Mouse (Mus musculus): ENCODE results near the gene Mpv17l2. TPM values are rescaled to one million over a fixed set of nuclear protein-coding genes. Genes with fewer than 3 reads are reported as not detected.

Gene Mpv17l2
- total RNA-seq, 1 experiment from 2014 or later: 10.6 TPM

- peak; percentile 93 for ATAC-seq (replicated peaks; ENCODE audit: low read depth, poor library complexity, severe bottlenecking)
These were observed 6.5 kb downstream of the Mpv17l2 start, which contains the start of gene Rab3a for GRCm38 (mm10) chr8:70754043-70754870. TSS of gene Rab3a (plus strand) at chr8:70754679.

GRCm38 (mm10) chr8:70753151-70753550 lies 7.6 kb downstream of the Mpv17l2 start:
- ATAC-seq (replicated peaks; ENCODE audit: low read depth, poor library complexity, severe bottlenecking): no peak

DNA sequence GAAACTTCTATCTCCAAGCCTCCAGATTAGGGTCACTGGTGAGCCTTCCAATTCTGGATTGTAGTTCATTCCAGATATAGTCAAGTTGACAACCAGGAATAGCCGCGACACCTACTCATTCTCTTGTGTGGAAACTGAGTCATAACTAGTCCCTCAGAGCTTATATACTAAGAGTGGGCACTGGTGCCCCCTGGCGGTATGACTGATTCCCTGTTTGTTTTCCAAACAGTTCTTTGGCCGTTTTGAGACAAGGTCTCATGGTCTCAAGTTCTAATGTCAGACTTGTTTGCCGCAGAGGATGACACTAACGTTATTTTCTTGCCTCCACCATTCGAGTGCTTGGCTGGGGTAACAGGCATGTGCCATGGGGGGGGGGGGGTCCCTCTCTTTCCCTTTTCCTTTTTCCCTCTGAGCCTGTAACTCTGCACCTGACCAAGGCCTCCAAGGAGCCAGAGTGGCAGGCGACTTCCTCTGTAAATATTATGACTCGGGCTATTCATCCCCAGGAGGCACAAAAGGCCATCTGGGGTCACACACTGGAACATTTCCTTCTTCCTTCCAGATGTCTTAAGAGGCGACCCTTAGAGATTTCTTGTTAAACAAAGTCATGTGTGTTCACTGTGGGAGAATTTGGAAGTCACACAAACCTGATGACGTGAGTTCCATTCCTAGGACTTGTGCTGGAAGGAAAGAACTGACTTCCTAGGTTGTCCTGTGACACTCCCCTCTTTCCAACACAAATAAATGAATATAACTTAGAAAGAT lies 8.6 kb downstream of the Mpv17l2 start:
- ATAC-seq (replicated peaks; ENCODE audit: low read depth, poor library complexity, severe bottlenecking): no peak

DNA sequence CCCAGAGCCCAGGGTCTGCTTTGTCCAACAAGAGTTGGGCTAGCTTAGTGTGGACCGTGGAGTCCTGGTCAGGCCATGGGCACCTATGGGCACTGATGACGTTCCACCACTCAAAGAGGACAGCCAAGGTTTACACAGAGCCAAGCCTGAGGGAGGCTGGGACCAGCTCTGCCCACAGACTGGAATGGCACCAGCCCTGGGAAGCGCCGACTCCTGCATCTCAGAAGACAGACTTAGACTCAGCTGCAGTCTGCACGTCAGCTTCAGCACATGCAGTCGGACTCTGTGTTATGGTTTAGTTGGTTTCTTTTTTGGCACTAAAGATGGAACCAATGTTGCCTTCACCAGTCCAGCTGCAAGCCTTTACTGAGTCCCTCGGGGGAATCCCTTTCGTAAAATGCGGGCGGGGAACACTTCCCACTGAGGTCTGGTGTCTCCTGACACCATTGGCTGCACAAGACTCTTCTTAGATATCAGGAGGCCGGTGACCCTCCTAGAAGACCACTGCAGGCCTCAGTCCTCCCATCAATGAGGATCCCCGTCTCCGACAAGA lies 10.5 kb downstream of the Mpv17l2 start:
- ATAC-seq (replicated peaks; ENCODE audit: low read depth, poor library complexity, severe bottlenecking): no peak

GRCm38 (mm10) chr8:70749097-70749674 lies 11.6 kb downstream of the Mpv17l2 start:
- no peak for ATAC-seq (replicated peaks; ENCODE audit: low read depth, poor library complexity, severe bottlenecking)

GRCm38 (mm10) chr8:70748246-70749096 lies 12.3 kb downstream of the Mpv17l2 start:
- no peak for ATAC-seq (replicated peaks; ENCODE audit: low read depth, poor library complexity, severe bottlenecking)

GRCm38 (mm10) chr8:70747211-70747890 lies 13.4 kb downstream of the Mpv17l2 start:
- ATAC-seq (replicated peaks; ENCODE audit: low read depth, poor library complexity, severe bottlenecking): no peak

GRCm38 (mm10) chr8:70746676-70747075 lies 14.1 kb downstream of the Mpv17l2 start:
- no peak for ATAC-seq (replicated peaks; ENCODE audit: low read depth, poor library complexity, severe bottlenecking)

DNA sequence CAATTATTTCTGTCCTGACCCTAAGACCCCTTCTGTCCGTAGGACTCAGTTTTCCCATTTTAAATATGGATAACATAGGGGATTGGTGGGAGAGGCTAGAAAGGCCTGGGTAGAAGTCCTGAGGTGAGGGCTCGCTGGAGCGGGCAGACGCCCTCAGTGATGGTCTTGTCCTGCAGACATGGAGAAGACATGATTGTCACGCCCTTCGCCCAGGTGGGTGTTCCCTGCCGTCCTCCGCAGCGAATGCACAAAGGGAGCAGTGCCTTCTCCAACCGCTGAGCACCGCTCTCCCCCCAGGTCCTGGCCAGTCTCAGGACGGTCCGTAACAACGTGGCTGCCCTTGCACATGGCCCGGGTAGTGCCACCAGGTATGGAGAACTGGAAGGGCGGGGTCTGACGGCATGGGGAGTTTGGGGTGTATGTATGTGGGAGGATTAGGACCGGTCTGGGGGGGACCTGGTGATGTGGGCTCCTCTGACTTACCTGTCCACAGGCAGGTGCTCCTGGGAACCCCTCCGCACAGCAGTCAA lies 15.0 kb downstream of the Mpv17l2 start:
- ATAC-seq (replicated peaks; ENCODE audit: low read depth, poor library complexity, severe bottlenecking): no peak

DNA sequence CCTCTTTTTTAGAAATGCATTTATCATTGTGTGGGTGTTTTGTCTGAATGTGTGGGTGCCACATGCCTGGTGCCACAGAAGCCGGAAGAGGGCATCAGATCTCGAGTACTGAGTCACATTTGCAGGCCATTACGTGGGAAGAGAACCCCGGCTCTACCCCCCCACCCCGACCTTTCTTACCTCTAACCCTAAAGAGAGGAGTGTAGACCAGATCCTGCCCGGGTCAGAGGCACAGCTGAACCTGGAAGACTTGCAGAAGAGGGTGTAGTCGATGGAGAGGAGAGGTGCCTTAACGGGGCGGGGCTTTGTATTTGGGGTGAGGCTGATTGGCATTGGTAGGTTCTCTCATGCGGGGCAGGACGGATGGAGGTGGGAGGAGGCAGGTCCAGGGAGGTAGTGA lies 15.9 kb downstream of the Mpv17l2 start:
- no peak for ATAC-seq (replicated peaks; ENCODE audit: low read depth, poor library complexity, severe bottlenecking)

- ATAC-seq (replicated peaks; ENCODE audit: low read depth, poor library complexity, severe bottlenecking): peak; percentile 13; the same call in 1 of the 2 replicates
These were observed 16.8 kb downstream of the Mpv17l2 start for GRCm38 (mm10) chr8:70743656-70744590.

GRCm38 (mm10) chr8:70742981-70743655 lies 17.6 kb downstream of the Mpv17l2 start:
- peak; percentile 18 for ATAC-seq (replicated peaks; ENCODE audit: low read depth, poor library complexity, severe bottlenecking)

GRCm38 (mm10) chr8:70742176-70742575 lies 18.6 kb downstream of the Mpv17l2 start:
- no peak for ATAC-seq (replicated peaks; ENCODE audit: low read depth, poor library complexity, severe bottlenecking)

GRCm38 (mm10) chr8:70741661-70742060 lies 19.1 kb downstream of the Mpv17l2 start:
- no peak for ATAC-seq (replicated peaks; ENCODE audit: low read depth, poor library complexity, severe bottlenecking)

- ATAC-seq (replicated peaks; ENCODE audit: low read depth, poor library complexity, severe bottlenecking): 0 out of 2 replicates have a peak, but pooled peaks have one; percentile 25
These were observed 22.5 kb downstream of the Mpv17l2 start for GRCm38 (mm10) chr8:70738211-70738610.

- no peak for ATAC-seq (replicated peaks; ENCODE audit: low read depth, poor library complexity, severe bottlenecking)
These were observed 23.0 kb downstream of the Mpv17l2 start for GRCm38 (mm10) chr8:70737705-70738104.

GRCm38 (mm10) chr8:70730956-70731355 lies 29.8 kb downstream of the Mpv17l2 start:
- ATAC-seq (replicated peaks; ENCODE audit: low read depth, poor library complexity, severe bottlenecking): no peak
